Mouse (Mus musculus): ENCODE results near the gene Gsk3a. TPM values are rescaled to one million over a fixed set of nuclear protein-coding genes. Genes with fewer than 3 reads are reported as not detected.

The Gsk3a gene
- polyA plus RNA-seq, 1 experiment from 2014 or later = 9.8 TPM

- ATAC-seq (replicated peaks; ENCODE audit: low FRiP score, low read depth) (peak; percentile 66), DNase-seq (ENCODE audit: low spot score) (peak; percentile 91)
- Histone ChIP-seq H3K4me1 (replicated peaks; ENCODE audit: insufficient read depth, low read length) (peaks cover 36% of the 10 kb centered on the region), H3K4me3 (replicated peaks; ENCODE audit: low read depth, low read length) (peak overlapping the region; percentile 97), H3K4me2 (ENCODE audit: low read length) (peak overlapping the region; percentile 81), H3K27me3 (ENCODE audit: insufficient read depth, low read length) (no peaks in the 10 kb centered on the region), H3K27ac (peak overlapping the region; percentile 96), H3K9ac (ENCODE audit: low read depth, low read length) (peak overlapping the region; percentile 97), H3K36me3 (ENCODE audit: insufficient read depth, low read length) (peaks cover 14% of the 10 kb centered on the region), H3K9me3 (replicated peaks; ENCODE audit: low read length) (no peaks in the 10 kb centered on the region)
- under 1% methylated on average over 52 of the region's 73 CpGs for WGBS
- no peak for TF ChIP-seq CTCF (IDR thresholded peaks at IDR 0.05; ENCODE audit: low read depth)
Measured at GRCm38 (mm10) chr7:25249314-25250140, 11.9 kb upstream of the Gsk3a start.

GRCm38 (mm10) chr7:25248846-25249313 is 11.2 kb upstream of the Gsk3a start:
- H3K9me3 ChIP-seq (replicated peaks; ENCODE audit: low read length) = no peaks in the 10 kb centered on the region

GRCm38 (mm10) chr7:25248018-25248647 is 10.5 kb upstream of the Gsk3a start:
- H3K4me3 ChIP-seq (replicated peaks; ENCODE audit: low read depth, low read length) = peak overlapping the region; percentile 97
- 2% methylated on average over 18 of the region's 18 CpGs for WGBS
- DNase-seq (ENCODE audit: low spot score) = peak; percentile 89
- H3K4me2 ChIP-seq (ENCODE audit: low read length) = peak overlapping the region; percentile 81
- H3K27me3 ChIP-seq (ENCODE audit: insufficient read depth, low read length) = no peaks in the 10 kb centered on the region
- TF ChIP-seq CTCF (IDR thresholded peaks at IDR 0.05; ENCODE audit: low read depth) = no peak
- no peak for ATAC-seq (replicated peaks; ENCODE audit: low FRiP score, low read depth)
- H3K9me3 ChIP-seq (replicated peaks; ENCODE audit: low read length) = no peaks in the 10 kb centered on the region
- peak overlapping the region; percentile 97 for H3K9ac ChIP-seq (ENCODE audit: low read depth, low read length)
- peaks cover 36% of the 10 kb centered on the region for H3K4me1 ChIP-seq (replicated peaks; ENCODE audit: insufficient read depth, low read length)
- H3K36me3 ChIP-seq (ENCODE audit: insufficient read depth, low read length) = peaks cover 18% of the 10 kb centered on the region
- H3K27ac ChIP-seq = peak overlapping the region; percentile 96

More at GRCm38 (mm10) chr7:25248846-25249313, 11.2 kb upstream of the Gsk3a start:
- H3K27me3 ChIP-seq (ENCODE audit: insufficient read depth, low read length) = no peaks in the 10 kb centered on the region
- H3K27ac ChIP-seq = peak overlapping the region; percentile 96
- H3K4me2 ChIP-seq (ENCODE audit: low read length) = peak overlapping the region; percentile 81
- peaks cover 18% of the 10 kb centered on the region for H3K36me3 ChIP-seq (ENCODE audit: insufficient read depth, low read length)
- H3K4me1 ChIP-seq (replicated peaks; ENCODE audit: insufficient read depth, low read length) = peaks cover 36% of the 10 kb centered on the region
- peak overlapping the region; percentile 97 for H3K9ac ChIP-seq (ENCODE audit: low read depth, low read length)
- TF ChIP-seq CTCF (IDR thresholded peaks at IDR 0.05; ENCODE audit: low read depth) = no peak; the same call in 1 of the 2 replicates
- ATAC-seq (replicated peaks; ENCODE audit: low FRiP score, low read depth) (no peak), DNase-seq (ENCODE audit: low spot score) (peak; percentile 61)
- under 1% methylated on average over 25 of the region's 25 CpGs for WGBS
- peak overlapping the region; percentile 97 for H3K4me3 ChIP-seq (replicated peaks; ENCODE audit: low read depth, low read length)

- DNase-seq (ENCODE audit: low spot score) (no peak), ATAC-seq (replicated peaks; ENCODE audit: low FRiP score, low read depth) (no peak)
- Histone ChIP-seq H3K4me3 (replicated peaks; ENCODE audit: low read depth, low read length) (peak overlapping the region; percentile 97), H3K4me2 (ENCODE audit: low read length) (peak overlapping the region; percentile 81), H3K27me3 (ENCODE audit: insufficient read depth, low read length) (no peaks in the 10 kb centered on the region), H3K27ac (peak overlapping the region; percentile 96), H3K9ac (ENCODE audit: low read depth, low read length) (peak overlapping the region; percentile 97), H3K9me3 (replicated peaks; ENCODE audit: low read length) (no peaks in the 10 kb centered on the region), H3K4me1 (replicated peaks; ENCODE audit: insufficient read depth, low read length) (peaks cover 36% of the 10 kb centered on the region), H3K36me3 (ENCODE audit: insufficient read depth, low read length) (peaks cover 24% of the 10 kb centered on the region)
- no peak for TF ChIP-seq CTCF (IDR thresholded peaks at IDR 0.05; ENCODE audit: low read depth)
- 7% methylated on average over 3 of the region's 3 CpGs for WGBS
Measured at GRCm38 (mm10) chr7:25247498-25247897, 9.8 kb upstream of the Gsk3a start.

GRCm38 (mm10) chr7:25246759-25247137 is 9.1 kb upstream of the Gsk3a start:
- H3K36me3 ChIP-seq (ENCODE audit: insufficient read depth, low read length) = peaks cover 25% of the 10 kb centered on the region
- DNase-seq (ENCODE audit: low spot score) (no peak), ATAC-seq (replicated peaks; ENCODE audit: low FRiP score, low read depth) (no peak)
- peaks cover 33% of the 10 kb centered on the region for H3K4me1 ChIP-seq (replicated peaks; ENCODE audit: insufficient read depth, low read length)
- H3K9me3 ChIP-seq (replicated peaks; ENCODE audit: low read length) = no peaks in the 10 kb centered on the region
- TF ChIP-seq CTCF (IDR thresholded peaks at IDR 0.05; ENCODE audit: low read depth) = no peak
- peak overlapping the region; percentile 97; the same call in 1 of the 2 replicates for H3K4me3 ChIP-seq (replicated peaks; ENCODE audit: low read depth, low read length)
- peak overlapping the region; percentile 81 for H3K4me2 ChIP-seq (ENCODE audit: low read length)
- 14% methylated on average over 4 of the region's 4 CpGs for WGBS
- no peaks in the 10 kb centered on the region for H3K27me3 ChIP-seq (ENCODE audit: insufficient read depth, low read length)
- H3K27ac ChIP-seq = peak overlapping the region; percentile 96; the same call in 1 of the 2 replicates
- H3K9ac ChIP-seq (ENCODE audit: low read depth, low read length) = peak overlapping the region; percentile 97

- Histone ChIP-seq H3K4me3 (replicated peaks; ENCODE audit: low read depth, low read length) (peak overlapping the region; percentile 97; the same call in 1 of the 2 replicates), H3K36me3 (ENCODE audit: insufficient read depth, low read length) (peaks cover 25% of the 10 kb centered on the region), H3K27ac (peak overlapping the region; percentile 96; the same call in 1 of the 2 replicates), H3K27me3 (ENCODE audit: insufficient read depth, low read length) (no peaks in the 10 kb centered on the region), H3K4me1 (replicated peaks; ENCODE audit: insufficient read depth, low read length) (peaks cover 31% of the 10 kb centered on the region), H3K9me3 (replicated peaks; ENCODE audit: low read length) (no peaks in the 10 kb centered on the region), H3K9ac (ENCODE audit: low read depth, low read length) (peak overlapping the region; percentile 35), H3K4me2 (ENCODE audit: low read length) (peak overlapping the region; percentile 81)
- no peak for TF ChIP-seq CTCF (IDR thresholded peaks at IDR 0.05; ENCODE audit: low read depth)
- ATAC-seq (replicated peaks; ENCODE audit: low FRiP score, low read depth) (no peak), DNase-seq (ENCODE audit: low spot score) (no peak)
- WGBS = 30% methylated on average over 20 of the region's 20 CpGs
Measured at GRCm38 (mm10) chr7:25246079-25246758, 8.6 kb upstream of the Gsk3a start.

All from kidney, postnatal 0 days (tissue).